In the genomic region with DNA sequence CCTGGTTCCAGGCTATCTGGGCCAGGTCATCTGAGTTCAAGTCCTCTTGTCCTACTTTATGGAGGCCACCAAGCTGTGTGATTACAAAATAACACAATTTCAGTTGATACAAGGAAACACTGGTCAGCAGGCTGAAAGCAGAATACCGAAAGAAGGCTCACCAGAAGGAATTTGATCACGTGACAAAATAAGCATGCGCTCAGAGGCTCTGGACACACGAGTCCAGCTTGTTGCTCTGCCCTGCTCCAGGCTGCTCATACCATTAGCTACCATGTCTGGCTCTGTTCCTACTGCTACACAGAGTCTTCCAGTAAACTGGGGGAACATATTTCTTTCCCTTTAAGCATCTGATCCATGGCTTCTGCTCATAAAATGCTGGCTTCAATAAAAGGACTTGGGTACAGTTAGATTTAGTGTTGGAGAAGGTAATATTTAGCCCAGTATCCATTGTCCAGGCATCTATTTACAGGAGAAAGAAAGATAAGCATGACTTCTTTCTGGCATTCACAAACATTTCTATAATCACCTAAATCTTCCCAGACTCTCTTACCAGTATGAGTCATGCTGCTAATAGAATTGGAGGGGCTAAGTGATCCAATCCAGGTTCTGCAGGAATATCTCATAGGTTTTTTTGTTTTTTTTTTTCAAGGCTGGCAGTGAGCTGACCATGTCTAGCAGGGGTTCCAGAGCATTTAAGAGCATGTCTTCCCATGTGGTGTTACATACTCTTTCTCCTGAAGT, we compare ENCODE assay signal across 18 mouse cellular contexts. TPM values are rescaled to one million over a fixed set of nuclear protein-coding genes. Genes with fewer than 3 reads are reported as not detected.
"Had no signal": no experiment of that assay in that cellular context is flagged by ENCODE, and none has a peak within 500 bp of the region (broad histone marks: within the 10 kb centered on the region; RNA-seq: fewer than 3 reads in every experiment).

No protein-coding gene starts in this region.

- H3K4me1 ChIP-seq: intestine, embryonic 15.5 days; liver, embryonic 13.5 days; midbrain, embryonic 12.5 days; midbrain, embryonic 15.5 days had no signal

- H3K9ac ChIP-seq: intestine, embryonic 15.5 days; liver, embryonic 13.5 days; midbrain, embryonic 12.5 days; midbrain, embryonic 15.5 days had no signal

- H3K27me3 ChIP-seq: intestine, embryonic 15.5 days; liver, embryonic 13.5 days; midbrain, embryonic 12.5 days; midbrain, embryonic 15.5 days had no signal

- H3K4me3 ChIP-seq: intestine, embryonic 15.5 days; layer of hippocampus, adult 2 months; liver, embryonic 13.5 days; midbrain, embryonic 12.5 days; midbrain, embryonic 15.5 days had no signal

- H3K36me3 ChIP-seq: intestine, embryonic 15.5 days; liver, embryonic 13.5 days; midbrain, embryonic 12.5 days; midbrain, embryonic 15.5 days had no signal

- H3K9me3 ChIP-seq: intestine, embryonic 15.5 days; liver, embryonic 13.5 days; midbrain, embryonic 12.5 days; midbrain, embryonic 15.5 days had no signal

- DNase-seq: kidney, adult 2 months; kidney, postnatal 14 days; layer of hippocampus, adult 9-11 months; liver, embryonic 13.5 days; lung, adult 2 months; lung, postnatal 14 days; right cerebral cortex, postnatal 14 days; right cerebral cortex, postnatal 4 days; thymus, adult 2 months; thymus, postnatal 14 days had no signal

- ATAC-seq: intestine, embryonic 15.5 days; midbrain, embryonic 15.5 days had no signal

- H3K27ac ChIP-seq: intestine, embryonic 15.5 days; layer of hippocampus, adult 2 months; liver, embryonic 13.5 days; macrophage; midbrain, embryonic 12.5 days; midbrain, embryonic 15.5 days; stomach, postnatal 0 days had no signal

RNA-seq across cellular contexts. Expression of gene Lrrc55, which starts 33.9 kb away (rescaled TPM):
- total RNA-seq: liver, adult 2 months; megakaryocyte, adult 5-6 weeks had no signal
- polyA plus RNA-seq: liver, adult 2 months; macrophage had no signal
